Mouse (Mus musculus): Measurements from ENCODE around the gene Gchfr. TPM values are rescaled to one million over a fixed set of nuclear protein-coding genes. Genes with fewer than 3 reads are reported as not detected.

Gchfr gene
- total and polyA plus RNA-seq, 3 experiments, result 8.0 to 28.8 (median 10.2) TPM

- Histone ChIP-seq H3K36me3 (ENCODE audit: control insufficient read depth, insufficient read depth, low read length) (no peaks in the 10 kb centered on the region), H3K4me1 (ENCODE audit: control insufficient read depth, insufficient read depth, low read length) (peaks cover 1% of the 10 kb centered on the region; the same call in 1 of the 2 replicates), H3K79me2 (replicated peaks; ENCODE audit: control insufficient read depth, insufficient read depth, low read length) (no peaks in the 10 kb centered on the region), H3K4me3 (no peak overlapping the region), H3K9ac (ENCODE audit: low read depth, low read length) (no peak overlapping the region), H3K27me3 (ENCODE audit: control insufficient read depth, insufficient read depth, low read length) (no peaks in the 10 kb centered on the region), H3K27ac (no peak overlapping the region)
- intact Hi-C loops (cut with DNase I), result no loop called here
- 72% methylated on average over 5 of the region's 5 CpGs for WGBS
- DNase-seq, result no peak
- TF ChIP-seq CTCF (IDR thresholded peaks at IDR 0.05) (no peak), EP300 (IDR thresholded peaks at IDR 0.05; ENCODE audit: insufficient read depth, low read depth, low read length) (no peak), POLR2A (IDR thresholded peaks at IDR 0.05; ENCODE audit: insufficient read depth, low read depth, low read length) (no peak)
Observed at GRCm38 (mm10) chr2:119190969-119191368, 23.4 kb downstream of the Gchfr start.

DNA sequence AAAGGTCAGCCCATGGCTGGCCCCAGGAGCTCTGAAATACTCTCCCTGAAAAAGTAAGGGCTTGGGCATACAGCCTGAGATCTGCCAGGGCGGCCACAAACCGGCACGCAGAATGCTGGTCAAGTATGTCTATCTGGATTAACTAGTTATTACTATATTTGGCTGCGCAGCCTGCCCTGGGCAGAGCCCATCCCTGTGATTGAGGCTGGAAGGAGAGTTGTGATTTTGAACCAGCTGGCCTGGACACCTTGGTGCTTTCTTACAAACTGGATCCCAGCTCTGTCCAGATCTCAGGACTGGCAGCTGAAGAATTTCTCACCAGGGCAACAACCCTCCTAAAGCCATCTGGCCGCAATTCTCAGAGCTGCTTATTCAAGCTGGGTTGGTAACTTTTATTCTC is 26.6 kb downstream of the Gchfr start:
- DNase-seq, result peak in 1 of 2 experiments; percentile 35
- Histone ChIP-seq H3K79me2 (replicated peaks; ENCODE audit: control insufficient read depth, insufficient read depth, low read length) (no peaks in the 10 kb centered on the region), H3K36me3 (ENCODE audit: control insufficient read depth, insufficient read depth, low read length) (no peaks in the 10 kb centered on the region)

DNA sequence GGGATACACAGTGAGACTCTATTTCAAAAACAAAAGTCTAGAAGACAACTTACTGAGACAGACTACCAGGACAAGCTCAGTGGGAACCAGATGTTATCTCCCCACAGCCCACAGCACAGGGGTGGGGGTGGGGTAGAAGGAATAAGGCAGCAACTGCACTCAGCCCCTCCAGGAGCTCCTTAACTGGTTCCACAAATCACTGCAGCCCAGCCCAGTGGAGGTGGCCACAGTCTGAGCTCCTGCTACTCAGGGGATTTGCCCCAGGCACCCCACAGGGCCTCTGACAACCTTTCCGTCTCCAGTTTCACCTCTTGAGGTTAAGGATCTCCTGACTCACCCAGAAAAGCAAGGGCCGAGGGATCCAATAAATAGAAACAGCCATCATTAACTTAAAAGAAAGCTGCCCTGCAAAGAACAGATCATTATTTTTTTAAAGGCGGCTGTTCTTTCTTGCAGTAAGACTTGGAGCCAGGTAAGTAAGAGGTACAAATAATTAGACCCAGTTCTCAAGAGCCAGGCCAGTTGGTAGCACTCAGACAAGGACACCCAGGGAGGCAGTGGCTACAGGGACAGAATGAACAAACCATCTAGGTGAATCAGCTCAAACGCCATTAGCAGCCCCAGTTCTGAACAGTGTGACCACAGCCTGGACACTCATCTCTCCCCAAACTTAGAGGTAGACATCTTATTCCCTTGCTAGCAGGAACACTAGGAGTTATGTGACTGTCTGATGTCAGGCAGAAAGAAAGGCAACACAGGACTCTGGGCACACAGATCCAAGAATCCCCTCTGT is 28.9 kb downstream of the Gchfr start:
- Histone ChIP-seq H3K27me3 (ENCODE audit: control insufficient read depth, insufficient read depth, low read length) (no peaks in the 10 kb centered on the region), H3K27ac (no peak overlapping the region), H3K79me2 (replicated peaks; ENCODE audit: control insufficient read depth, insufficient read depth, low read length) (no peaks in the 10 kb centered on the region; the same call in 1 of the 2 replicates), H3K4me3 (no peak overlapping the region), H3K4me1 (ENCODE audit: control insufficient read depth, insufficient read depth, low read length) (peaks cover 4% of the 10 kb centered on the region), H3K9ac (ENCODE audit: low read depth, low read length) (no peak overlapping the region), H3K36me3 (ENCODE audit: control insufficient read depth, insufficient read depth, low read length) (no peaks in the 10 kb centered on the region)
- WGBS, result 80% methylated on average over 4 of the region's 4 CpGs
- intact Hi-C loops (cut with DNase I), result no loop called here
- TF ChIP-seq EP300 (IDR thresholded peaks at IDR 0.05; ENCODE audit: insufficient read depth, low read depth, low read length), result no peak
- DNase-seq, result no peak

More for the DNA sequence above, 26.6 kb downstream of the Gchfr start:
- TF ChIP-seq EP300 (IDR thresholded peaks at IDR 0.05; ENCODE audit: insufficient read depth, low read depth, low read length), result no peak
- no peak for TF ChIP-seq CTCF (IDR thresholded peaks at IDR 0.05)
- no peak for TF ChIP-seq POLR2A (IDR thresholded peaks at IDR 0.05; ENCODE audit: insufficient read depth, low read depth, low read length)
- H3K27ac ChIP-seq, result peak overlapping the region; percentile 47
- WGBS, result 64% methylated on average over 5 of the region's 5 CpGs
- no peak overlapping the region for H3K4me3 ChIP-seq
- H3K9ac ChIP-seq (ENCODE audit: low read depth, low read length), result no peak overlapping the region
- intact Hi-C loops (cut with DNase I), result no loop called here
- no peaks in the 10 kb centered on the region for H3K27me3 ChIP-seq (ENCODE audit: control insufficient read depth, insufficient read depth, low read length)
- H3K4me1 ChIP-seq (ENCODE audit: control insufficient read depth, insufficient read depth, low read length), result peaks cover 4% of the 10 kb centered on the region

DNA sequence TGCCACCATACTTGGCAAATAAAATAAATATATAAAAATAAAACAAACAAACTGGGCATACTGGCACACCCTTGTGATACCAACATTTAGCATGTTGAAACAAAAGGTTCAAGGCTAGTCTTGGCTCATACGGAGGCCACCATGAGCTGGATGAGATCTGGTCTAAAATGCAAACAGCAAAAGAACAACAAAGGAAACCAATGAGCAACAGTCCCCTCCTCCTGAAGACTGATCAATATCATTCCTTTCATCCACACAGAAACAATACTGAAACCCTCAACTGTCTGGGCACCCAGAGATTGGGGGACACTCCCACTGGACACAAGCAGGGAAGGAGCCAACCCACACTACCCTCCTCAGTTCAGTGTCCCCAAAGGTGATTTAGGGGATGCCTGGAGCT is 29.9 kb downstream of the Gchfr start:
- H3K4me1 ChIP-seq (ENCODE audit: control insufficient read depth, insufficient read depth, low read length), result peaks cover 4% of the 10 kb centered on the region
- no peak overlapping the region for H3K4me3 ChIP-seq
- H3K79me2 ChIP-seq (replicated peaks; ENCODE audit: control insufficient read depth, insufficient read depth, low read length), result no peaks in the 10 kb centered on the region; the same call in 1 of the 2 replicates
- H3K27ac ChIP-seq, result no peak overlapping the region
- H3K27me3 ChIP-seq (ENCODE audit: control insufficient read depth, insufficient read depth, low read length), result no peaks in the 10 kb centered on the region
- intact Hi-C loops (cut with DNase I), result no loop called here
- TF ChIP-seq EP300 (IDR thresholded peaks at IDR 0.05; ENCODE audit: insufficient read depth, low read depth, low read length), result no peak
- TF ChIP-seq CTCF (IDR thresholded peaks at IDR 0.05), result no peak
- TF ChIP-seq POLR2A (IDR thresholded peaks at IDR 0.05; ENCODE audit: insufficient read depth, low read depth, low read length), result no peak
- no peak for DNase-seq
- H3K9ac ChIP-seq (ENCODE audit: low read depth, low read length), result no peak overlapping the region
- 85% methylated on average over 1 of the region's 1 CpGs for WGBS
- no peaks in the 10 kb centered on the region for H3K36me3 ChIP-seq (ENCODE audit: control insufficient read depth, insufficient read depth, low read length)

DNA sequence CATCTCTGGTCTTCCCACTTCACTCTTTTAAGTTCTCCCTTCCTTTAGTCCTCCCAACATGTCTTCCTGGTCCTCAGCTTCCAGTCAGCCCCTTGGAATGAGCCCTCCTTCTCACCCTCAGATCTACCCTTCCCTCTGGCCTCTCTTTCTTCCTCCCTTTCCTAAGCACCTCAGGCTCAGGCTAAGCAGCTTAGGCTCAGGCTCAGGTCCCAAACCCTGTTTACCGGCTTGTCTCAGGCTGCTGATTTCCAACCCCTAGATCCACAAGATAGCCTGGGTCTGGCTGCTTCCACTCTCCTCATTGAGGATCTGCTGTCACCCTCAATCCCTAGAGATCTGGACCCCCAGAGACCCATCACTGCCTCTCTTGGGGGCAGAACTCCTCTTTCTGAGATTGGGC is 30.5 kb downstream of the Gchfr start:
- TF ChIP-seq CTCF (IDR thresholded peaks at IDR 0.05) (no peak), POLR2A (IDR thresholded peaks at IDR 0.05; ENCODE audit: insufficient read depth, low read depth, low read length) (no peak), EP300 (IDR thresholded peaks at IDR 0.05; ENCODE audit: insufficient read depth, low read depth, low read length) (no peak)
- Histone ChIP-seq H3K36me3 (ENCODE audit: control insufficient read depth, insufficient read depth, low read length) (no peaks in the 10 kb centered on the region), H3K79me2 (replicated peaks; ENCODE audit: control insufficient read depth, insufficient read depth, low read length) (no peaks in the 10 kb centered on the region; the same call in 1 of the 2 replicates), H3K4me1 (ENCODE audit: control insufficient read depth, insufficient read depth, low read length) (peaks cover 5% of the 10 kb centered on the region), H3K27ac (no peak overlapping the region), H3K4me3 (no peak overlapping the region), H3K27me3 (ENCODE audit: control insufficient read depth, insufficient read depth, low read length) (no peaks in the 10 kb centered on the region), H3K9ac (ENCODE audit: low read depth, low read length) (no peak overlapping the region)
- intact Hi-C loops (cut with DNase I), result no loop called here
- no peak for DNase-seq
- WGBS, result 48% methylated on average over 1 of the region's 1 CpGs

- no peak overlapping the region for H3K9ac ChIP-seq (ENCODE audit: low read depth, low read length)
- WGBS, result 37% methylated on average over 3 of the region's 3 CpGs
- no peak for TF ChIP-seq CTCF (IDR thresholded peaks at IDR 0.05)
- no peak for TF ChIP-seq EP300 (IDR thresholded peaks at IDR 0.05; ENCODE audit: insufficient read depth, low read depth, low read length)
- TF ChIP-seq POLR2A (IDR thresholded peaks at IDR 0.05; ENCODE audit: insufficient read depth, low read depth, low read length), result no peak
- intact Hi-C loops (cut with DNase I), result no loop called here
- no peak overlapping the region for H3K27ac ChIP-seq
- no peaks in the 10 kb centered on the region; the same call in 1 of the 2 replicates for H3K79me2 ChIP-seq (replicated peaks; ENCODE audit: control insufficient read depth, insufficient read depth, low read length)
- peaks cover 8% of the 10 kb centered on the region for H3K4me1 ChIP-seq (ENCODE audit: control insufficient read depth, insufficient read depth, low read length)
- no peak for DNase-seq
- no peaks in the 10 kb centered on the region for H3K27me3 ChIP-seq (ENCODE audit: control insufficient read depth, insufficient read depth, low read length)
- H3K36me3 ChIP-seq (ENCODE audit: control insufficient read depth, insufficient read depth, low read length), result no peaks in the 10 kb centered on the region
- H3K4me3 ChIP-seq, result no peak overlapping the region
Observed at GRCm38 (mm10) chr2:119198934-119199333, 31.4 kb downstream of the Gchfr start.
